Mouse (Mus musculus) ES-E14 (cell line): ENCODE data around the gene Aldh9a1.

ENCODE experiments used
- HCFC1 ChIP-seq: IDR thresholded peaks from 2 replicates; pipeline ENCODE4 v1.6.1; 2012; ENCODE audit warnings: low read length, inconsistent platforms, borderline replicate concordance; ENCODE audit not compliant: insufficient read depth
- ZC3H11A ChIP-seq: IDR thresholded peaks from 2 replicates; pipeline ENCODE4 v1.6.1; 2012; ENCODE audit warnings: low read depth, mild to moderate bottlenecking, inconsistent platforms, low read length, borderline replicate concordance
- ZNF384 ChIP-seq: IDR thresholded peaks from 2 replicates; pipeline ENCODE4 v1.6.1; 2012; ENCODE audit warnings: low read depth, low read length, inconsistent platforms

GRCm38 (mm10) chr1:167391241-167391640 is 41.5 kb downstream of the Aldh9a1 start:
- no peak for TF ChIP-seq ZNF384
- no peak for TF ChIP-seq HCFC1
- TF ChIP-seq ZC3H11A = no peak
